Mouse (Mus musculus) G1E (cell line): ENCODE measurements around the gene Rora.

Experiments
- CTCF ChIP-seq: IDR thresholded peaks from 2 replicates; pipeline ENCODE4 v1.5.1; 2012; ENCODE audit warnings: low read depth, low read length, inconsistent platforms, mixed read lengths
- GATA2 ChIP-seq: IDR thresholded peaks from 2 replicates; pipeline ENCODE4 v1.6.1; 2012; ENCODE audit warnings: low read depth, low read length, inconsistent platforms, borderline replicate concordance
- TAL1 ChIP-seq: conservative IDR thresholded peaks from 2 replicates; pipeline ENCODE4 v1.6.1; 2012; ENCODE audit warnings: low read depth, low read length, inconsistent platforms, mixed read lengths

DNA sequence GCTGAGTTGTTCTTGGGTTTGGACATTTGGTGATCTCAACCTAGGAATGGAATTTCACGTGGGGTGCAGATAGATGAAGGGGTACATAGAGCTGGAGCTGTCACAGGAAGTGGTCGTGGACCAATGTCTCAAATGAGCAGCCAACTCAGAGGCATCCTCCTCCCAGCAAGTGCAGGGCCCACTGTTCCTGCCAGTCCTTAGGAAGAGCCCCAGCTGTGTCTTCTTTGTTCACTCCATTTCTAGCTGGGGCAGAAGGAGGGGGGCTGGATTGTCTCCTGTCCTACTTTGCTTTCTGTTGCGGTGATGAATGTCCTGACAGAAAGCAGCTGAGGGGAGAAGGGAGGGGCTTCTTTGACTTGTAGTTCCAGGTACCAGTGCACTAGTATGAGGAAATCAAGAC, 382.7 kb downstream of the Rora start:
- TF ChIP-seq TAL1 (no peak), CTCF (no peak), GATA2 (no peak)
